Mouse (Mus musculus): ENCODE measurements around the gene Rab11a.

GRCm38 (mm10) chr9:64690771-64691170 is 46.8 kb downstream of the Rab11a start:
- TF ChIP-seq CTCF (IDR thresholded peaks at IDR 0.05; ENCODE audit: low read depth) (no peak), EP300 (IDR thresholded peaks at IDR 0.05; ENCODE audit: low read depth) (no peak)
